Mouse (Mus musculus): ENCODE measurements around the gene Ankrd13b. TPM values are rescaled to one million over a fixed set of nuclear protein-coding genes. Genes with fewer than 3 reads are reported as not detected.
A peak's percentile ranks its signal among the peaks of the same experiment; 100 is the strongest.
"Not testable (repeated sequence)": the region's sequence is repeated elsewhere in the genome, so short reads cannot be mapped to it uniquely, and the experiment has no call there.

Ankrd13b gene
- polyA plus RNA-seq (2016; fragmentation: Nextera tagmentation; extraction: Ambion mirVana) = 2.5 and 3.5 TPM in 2 replicates

DNA sequence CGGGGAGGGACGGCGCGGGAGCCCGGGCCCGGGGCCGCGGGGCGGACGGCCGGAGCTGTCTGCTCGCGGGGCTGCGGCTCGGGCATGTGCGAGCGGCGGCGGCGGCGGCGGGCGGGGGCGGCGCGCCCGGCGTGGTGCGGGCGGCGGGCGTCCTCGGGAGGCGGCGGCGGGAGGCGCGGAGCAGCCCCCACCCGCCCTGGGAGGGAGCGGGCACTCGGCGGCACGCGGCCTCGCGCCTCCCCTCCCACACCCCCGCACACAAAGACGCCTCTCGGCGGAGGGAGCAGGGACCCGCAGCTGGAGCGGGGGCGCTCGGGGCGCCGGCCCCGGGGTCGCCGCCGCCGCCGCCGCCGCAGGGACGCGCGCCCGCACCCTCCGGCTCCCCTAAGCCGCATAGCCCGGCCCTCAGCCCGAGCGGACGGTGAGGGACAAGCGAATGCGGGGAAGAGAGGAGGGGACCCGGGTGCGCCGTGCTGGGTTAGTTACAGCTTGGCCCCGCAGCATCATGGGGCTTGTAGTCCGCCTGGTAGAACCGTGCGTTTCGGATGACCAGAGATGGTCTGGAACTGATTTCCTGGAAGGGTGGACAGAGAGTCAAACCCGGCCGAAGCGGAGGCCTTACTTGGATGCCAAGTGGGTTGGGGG lies at the start of gene Ankrd13b:
Gene Ankrd13b, minus strand, starts transcription at position 88 of the 645 bp plus-strand sequence.
- 2% methylated on average over 87 of the region's 87 CpGs for WGBS
- Histone ChIP-seq H3K9me3 (no peaks in the 10 kb centered on the region), H3K4me1 (peaks cover 70% of the 10 kb centered on the region), H3K27me3 (ENCODE audit: insufficient read depth, poor library complexity, severe bottlenecking) (0 out of 2 replicates have a peak, but pooled peaks cover 4% of the 10 kb centered on the region), H3K4me3 (peak within 1 kb of the TSS; percentile 88), H3K27ac (peak within 1 kb of the TSS; percentile 89), H3K36me3 (no peaks in the 10 kb centered on the region)
- peak; percentile 89 for DNase-seq (ENCODE audit: low spot score)

DNA sequence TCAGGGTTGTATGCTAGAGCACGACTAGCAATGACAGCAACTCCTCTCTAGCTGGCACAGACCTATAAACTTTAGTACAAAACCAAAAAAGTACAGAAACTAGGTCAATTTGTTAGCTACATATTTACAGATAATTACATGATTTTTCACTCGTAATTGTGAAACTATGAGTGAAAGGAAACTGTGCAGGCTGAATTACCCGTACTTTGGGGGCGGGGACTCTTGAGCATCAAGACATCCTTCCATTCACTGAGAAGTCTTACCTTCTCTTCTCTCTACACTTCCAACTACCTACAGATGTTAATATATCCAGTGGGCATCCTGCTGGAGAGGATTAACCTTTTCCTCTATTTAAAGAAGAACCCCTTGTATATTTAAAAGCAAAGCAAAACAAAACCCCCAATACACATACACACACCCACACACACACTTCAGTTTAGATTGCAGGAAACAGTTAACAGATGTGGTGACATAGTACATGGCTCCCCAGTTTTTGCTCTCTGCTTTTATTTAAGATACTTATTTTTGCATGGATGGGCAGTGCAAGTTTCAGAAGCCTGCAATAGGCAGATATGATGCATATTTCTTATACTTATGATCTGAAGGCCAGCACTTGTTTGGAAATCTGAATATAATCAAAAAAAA lies 42.8 kb upstream of the Ankrd13b start:
- no peaks in the 10 kb centered on the region for H3K9me3 ChIP-seq
- no peaks in the 10 kb centered on the region for H3K4me1 ChIP-seq
- no peaks in the 10 kb centered on the region for H3K27me3 ChIP-seq (ENCODE audit: insufficient read depth, poor library complexity, severe bottlenecking)
- no peak for DNase-seq (ENCODE audit: low spot score)
- H3K4me3 ChIP-seq = no peak overlapping the region
- H3K27ac ChIP-seq = no peak overlapping the region
- H3K36me3 ChIP-seq = peaks cover 31% of the 10 kb centered on the region
- 93% methylated on average over 4 of the region's 4 CpGs for WGBS

DNA sequence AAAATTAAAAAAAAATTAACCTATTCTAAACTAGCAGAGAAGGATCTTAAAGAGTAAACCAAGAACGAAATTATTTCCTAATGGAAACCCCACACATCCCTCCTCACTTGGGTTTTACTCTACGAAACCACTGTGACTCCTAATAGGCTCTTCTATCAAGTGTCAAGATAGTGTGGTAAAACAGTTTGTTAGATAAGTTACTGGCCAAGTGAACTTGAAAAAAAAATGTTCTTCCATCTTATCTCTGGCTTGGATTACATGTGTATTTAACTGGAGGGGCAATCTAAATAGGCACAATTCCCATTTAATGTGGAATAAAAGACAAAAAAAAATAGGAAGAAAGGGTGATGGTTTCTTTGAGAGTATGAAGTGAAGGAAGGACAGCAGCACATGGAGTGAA lies 41.4 kb upstream of the Ankrd13b start:
- Histone ChIP-seq H3K4me3 (no peak overlapping the region), H3K4me1 (no peaks in the 10 kb centered on the region), H3K27me3 (ENCODE audit: insufficient read depth, poor library complexity, severe bottlenecking) (no peaks in the 10 kb centered on the region), H3K36me3 (peaks cover 17% of the 10 kb centered on the region; the same call in 1 of the 2 replicates), H3K9me3 (no peaks in the 10 kb centered on the region), H3K27ac (no peak overlapping the region)
- WGBS = 70% methylated on average over 2 of the region's 2 CpGs
- DNase-seq (ENCODE audit: low spot score) = no peak

DNA sequence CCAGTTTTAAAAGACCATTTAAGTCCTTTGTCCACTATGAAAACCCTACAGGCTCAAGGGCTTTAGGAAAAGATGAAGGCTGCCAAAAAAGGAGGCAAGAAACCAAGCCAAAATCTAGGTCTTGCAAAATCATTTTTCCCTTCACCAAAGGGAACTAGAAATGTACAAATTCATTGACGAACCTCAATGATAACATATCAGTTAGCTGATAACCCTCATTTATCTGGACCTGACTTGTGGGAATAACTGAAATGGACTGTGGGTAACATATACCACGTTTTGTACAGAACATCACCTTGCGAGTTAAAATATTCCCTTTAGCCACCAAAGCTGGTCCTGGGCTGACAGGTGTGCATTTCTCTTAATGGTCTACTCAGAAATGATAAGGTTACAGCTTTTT lies 40.2 kb upstream of the Ankrd13b start:
- Histone ChIP-seq H3K4me1 (no peaks in the 10 kb centered on the region), H3K27ac (no peak overlapping the region), H3K4me3 (no peak overlapping the region), H3K36me3 (peaks cover 12% of the 10 kb centered on the region; the same call in 1 of the 2 replicates), H3K27me3 (ENCODE audit: insufficient read depth, poor library complexity, severe bottlenecking) (no peaks in the 10 kb centered on the region), H3K9me3 (no peaks in the 10 kb centered on the region)
- no peak for DNase-seq (ENCODE audit: low spot score)
- 67% methylated on average over 3 of the region's 3 CpGs for WGBS

DNA sequence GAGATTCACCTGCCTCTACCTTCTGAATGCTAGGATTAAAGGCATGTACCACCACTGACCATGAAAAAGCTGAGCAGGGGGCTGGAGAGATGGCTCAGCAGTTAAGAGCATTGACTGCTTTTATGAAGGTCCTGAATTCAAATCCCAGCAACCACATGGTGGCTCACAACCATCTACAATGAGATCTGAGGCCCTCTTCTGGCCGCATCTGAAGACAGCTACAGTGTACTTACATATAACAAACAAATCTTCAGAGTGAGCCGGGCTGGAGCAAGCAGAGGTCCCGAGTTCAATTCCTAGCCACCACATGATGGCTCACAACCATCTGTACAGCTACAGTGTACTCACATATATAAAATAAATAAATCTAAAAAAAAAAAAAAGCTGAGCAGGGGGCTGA lies 38.9 kb upstream of the Ankrd13b start:
- H3K9me3 ChIP-seq; DNase-seq (ENCODE audit: low spot score); H3K4me1 ChIP-seq; H3K4me3 ChIP-seq; H3K27ac ChIP-seq; H3K36me3 ChIP-seq; H3K27me3 ChIP-seq (ENCODE audit: insufficient read depth, poor library complexity, severe bottlenecking): not testable (repeated sequence)
- 85% methylated on average over 3 of the region's 3 CpGs for WGBS

DNA sequence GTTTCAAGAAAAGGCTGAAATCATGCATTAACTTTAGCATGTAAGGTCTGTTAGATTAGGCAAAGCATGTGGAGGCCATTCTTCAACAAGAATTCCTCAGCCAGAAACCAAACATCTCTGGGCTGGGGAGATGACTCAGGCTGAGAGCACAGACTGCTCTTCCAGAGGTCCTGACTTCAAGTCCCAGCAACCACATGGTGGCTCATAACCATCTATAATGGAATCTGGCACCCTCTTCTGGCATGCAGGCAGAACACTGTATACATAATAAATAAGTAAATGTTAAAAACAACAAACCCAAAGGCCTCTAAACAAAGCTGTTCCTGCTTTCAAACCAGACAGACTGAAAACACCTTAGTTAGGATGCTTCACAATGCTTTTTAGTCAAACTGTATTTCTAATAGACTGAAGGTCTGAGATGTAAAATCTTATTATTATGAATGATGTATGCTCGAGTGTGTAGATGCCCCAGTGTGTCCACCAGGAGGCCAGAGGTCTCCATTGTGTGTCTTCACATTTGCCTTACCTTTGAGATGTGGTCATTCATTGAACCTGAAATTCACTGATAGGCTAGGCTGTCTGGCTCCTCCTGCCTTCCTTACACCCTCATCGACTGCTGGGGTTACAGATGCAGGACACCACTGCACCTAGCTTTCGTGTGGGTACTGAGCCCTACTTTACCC lies 36.5 kb upstream of the Ankrd13b start:
- Histone ChIP-seq H3K4me1 (no peaks in the 10 kb centered on the region), H3K4me3 (no peak overlapping the region), H3K36me3 (peaks cover 6% of the 10 kb centered on the region; the same call in 1 of the 2 replicates), H3K9me3 (no peaks in the 10 kb centered on the region), H3K27me3 (ENCODE audit: insufficient read depth, poor library complexity, severe bottlenecking) (no peaks in the 10 kb centered on the region), H3K27ac (no peak overlapping the region)
- WGBS = 68% methylated on average over 3 of the region's 3 CpGs
- no peak for DNase-seq (ENCODE audit: low spot score)

DNA sequence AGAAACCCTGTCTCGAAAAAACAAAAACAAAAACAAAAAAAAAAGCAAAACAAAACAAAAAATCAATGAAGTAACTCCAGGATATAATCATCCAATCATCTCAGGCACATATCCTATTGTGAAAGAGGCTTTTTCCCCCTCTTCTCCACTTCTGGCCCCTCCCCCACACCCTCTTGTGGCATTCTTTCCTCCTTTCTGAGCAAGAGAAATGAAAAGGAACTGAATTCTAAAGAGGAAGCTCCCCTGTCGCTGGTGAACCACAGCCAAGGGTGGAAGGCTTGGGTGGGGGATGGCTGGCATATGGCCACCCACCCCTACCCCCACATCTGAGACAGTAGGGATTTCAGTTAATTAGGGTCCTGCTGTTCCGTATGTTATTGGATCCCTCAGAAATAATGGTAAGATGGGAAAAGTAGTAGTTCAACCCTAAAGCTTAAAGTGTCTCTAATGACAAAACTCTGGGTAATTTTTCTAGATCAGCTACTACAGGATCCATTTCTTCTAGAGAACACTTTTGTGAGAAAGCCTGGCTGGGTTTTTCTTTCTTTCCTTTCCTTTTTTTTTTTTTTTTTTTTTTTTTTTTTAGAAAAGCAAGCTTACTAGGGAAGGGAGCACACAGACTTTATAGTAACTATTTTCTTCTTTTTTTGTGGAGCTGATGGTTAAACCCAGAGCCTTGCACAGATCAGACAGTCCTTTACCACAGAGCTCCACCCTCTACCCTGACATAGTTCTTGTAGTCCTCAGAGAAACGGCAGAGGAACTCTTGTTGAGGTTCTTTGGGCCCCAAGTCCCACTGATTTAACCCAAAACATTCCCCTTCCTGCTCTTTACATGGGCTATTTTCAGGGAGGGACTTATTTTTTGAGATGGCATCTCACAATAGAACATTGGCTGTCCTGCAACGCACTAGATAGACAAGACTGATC lies 31.4 kb upstream of the Ankrd13b start:
- Histone ChIP-seq H3K4me3 (no peak overlapping the region), H3K27me3 (ENCODE audit: insufficient read depth, poor library complexity, severe bottlenecking) (peaks cover 27% of the 10 kb centered on the region), H3K27ac (no peak overlapping the region), H3K9me3 (no peaks in the 10 kb centered on the region), H3K4me1 (peaks cover 13% of the 10 kb centered on the region), H3K36me3 (no peaks in the 10 kb centered on the region)
- DNase-seq (ENCODE audit: low spot score) = no peak
- WGBS = 53% methylated on average over 5 of the region's 5 CpGs

DNA sequence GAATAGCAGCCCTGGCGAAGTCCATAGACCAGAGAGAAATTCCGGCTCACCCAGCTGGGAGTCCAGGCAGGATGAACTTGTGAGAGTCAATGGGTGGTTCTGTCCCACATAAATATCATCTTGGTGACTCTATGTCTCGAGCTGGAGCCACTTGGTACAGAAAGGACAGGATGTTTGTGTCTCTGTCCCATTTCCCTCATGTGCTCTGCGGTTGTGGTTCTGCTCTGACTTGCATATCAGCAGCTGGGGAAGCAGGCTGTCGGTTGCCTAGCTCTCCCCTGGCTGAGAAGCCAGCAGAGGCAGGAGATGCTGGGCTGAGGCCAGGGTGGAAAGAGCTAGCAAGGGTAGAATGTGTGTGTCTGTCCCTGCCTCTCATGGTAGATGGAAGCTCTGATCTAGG lies 29.6 kb upstream of the Ankrd13b start, which contains the start of gene Gm10392:
Gene Gm10392, minus strand, starts transcription at position 156 of the 400 bp plus-strand sequence.
- 46% methylated on average over 5 of the region's 5 CpGs for WGBS
- no peaks in the 10 kb centered on the region for H3K9me3 ChIP-seq
- DNase-seq (ENCODE audit: low spot score) = no peak
- no peak within 1 kb of the TSS for H3K4me3 ChIP-seq
- no peaks in the 10 kb centered on the region for H3K36me3 ChIP-seq
- H3K4me1 ChIP-seq = peaks cover 31% of the 10 kb centered on the region
- H3K27ac ChIP-seq = no peak within 1 kb of the TSS
- H3K27me3 ChIP-seq (ENCODE audit: insufficient read depth, poor library complexity, severe bottlenecking) = peaks cover 33% of the 10 kb centered on the region

DNA sequence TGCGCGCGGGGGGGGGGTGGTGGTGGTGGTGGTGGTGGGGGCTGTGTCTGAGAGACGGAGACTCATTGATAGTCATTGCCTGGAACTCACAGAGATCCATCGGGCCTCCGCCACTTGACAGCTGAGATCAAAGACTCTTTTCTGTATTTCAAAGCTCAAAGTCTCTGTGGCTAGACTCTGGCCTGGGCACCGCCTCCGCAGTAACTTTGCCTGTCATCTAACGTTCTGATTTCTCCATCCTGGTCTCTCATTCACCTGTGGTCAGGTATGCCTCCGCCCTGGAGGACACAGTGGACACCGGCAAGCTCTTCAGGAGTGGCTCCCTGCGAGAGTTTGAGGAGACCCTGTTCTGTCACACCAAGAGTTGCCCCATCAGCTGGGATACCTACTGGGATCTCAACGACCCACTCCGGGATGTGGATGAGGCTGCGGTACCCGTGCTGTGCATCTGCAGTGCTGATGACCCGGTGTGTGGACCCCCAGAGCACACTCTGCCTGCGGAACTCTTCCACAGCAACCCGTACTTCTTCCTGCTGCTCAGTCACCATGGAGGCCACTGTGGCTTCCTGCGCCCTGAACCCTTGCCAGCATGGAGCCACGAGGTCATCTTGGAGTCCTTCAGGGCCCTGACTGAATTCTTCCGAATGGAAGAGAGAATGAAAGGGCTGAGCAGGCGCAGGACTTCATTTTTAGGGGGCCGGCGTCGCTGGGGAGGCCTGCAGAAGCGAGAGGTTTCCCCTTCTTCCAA lies 28.7 kb upstream of the Ankrd13b start:
- no peak for DNase-seq (ENCODE audit: low spot score)
- Histone ChIP-seq H3K27ac (no peak overlapping the region), H3K4me1 (peaks cover 38% of the 10 kb centered on the region), H3K4me3 (no peak overlapping the region), H3K9me3 (no peaks in the 10 kb centered on the region), H3K27me3 (ENCODE audit: insufficient read depth, poor library complexity, severe bottlenecking) (peaks cover 33% of the 10 kb centered on the region), H3K36me3 (no peaks in the 10 kb centered on the region)
- WGBS = 82% methylated on average over 27 of the region's 27 CpGs

DNA sequence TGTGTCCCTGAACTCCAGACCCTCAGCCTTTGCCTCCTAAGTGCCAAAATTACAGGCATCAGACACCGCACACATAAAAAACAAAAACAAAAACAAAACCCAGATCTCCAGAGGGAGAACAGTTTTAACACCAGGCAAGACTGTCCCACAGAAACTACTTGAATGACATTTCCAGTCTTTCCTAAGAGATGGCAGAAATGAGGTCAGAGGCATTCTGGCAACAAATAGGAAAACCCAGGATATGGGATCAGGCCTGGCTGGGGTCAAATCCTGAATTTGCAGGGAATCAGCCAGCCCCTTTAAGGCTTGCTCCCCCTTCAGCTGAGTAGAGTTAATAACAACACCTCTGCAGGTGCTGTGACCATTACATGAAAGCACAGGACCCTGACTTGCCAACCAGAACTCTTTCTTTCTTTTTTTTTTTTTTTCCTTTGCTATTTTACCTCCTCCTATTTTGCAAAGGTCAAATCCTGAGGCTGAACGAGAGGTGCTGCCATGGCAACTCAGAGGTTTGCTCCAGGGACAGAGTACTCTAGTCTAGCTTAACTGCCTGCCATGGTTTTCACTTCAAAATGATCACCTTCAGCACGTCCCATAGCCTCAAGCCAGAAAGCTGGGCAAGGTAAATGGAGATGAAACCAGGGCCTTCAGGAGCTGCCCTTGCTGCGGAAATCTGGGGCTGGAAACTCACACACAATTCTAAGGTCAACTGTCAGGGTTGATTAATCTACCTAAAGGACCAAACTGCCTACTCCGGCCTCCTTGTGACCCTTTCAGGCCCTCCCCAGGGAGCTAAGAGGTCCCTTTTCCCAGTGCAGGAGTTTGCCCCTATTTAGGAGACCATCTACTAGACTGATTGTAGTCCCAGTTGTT lies 27.3 kb upstream of the Ankrd13b start:
- Histone ChIP-seq H3K27me3 (ENCODE audit: insufficient read depth, poor library complexity, severe bottlenecking) (peaks cover 33% of the 10 kb centered on the region), H3K36me3 (no peaks in the 10 kb centered on the region), H3K4me3 (no peak overlapping the region), H3K4me1 (peaks cover 46% of the 10 kb centered on the region), H3K27ac (no peak overlapping the region), H3K9me3 (no peaks in the 10 kb centered on the region)
- WGBS = 66% methylated on average over 5 of the region's 5 CpGs
- no peak for DNase-seq (ENCODE audit: low spot score)

Data from heart, embryonic 10.5 days (tissue).